ENCODE assay signal across 27 mouse cellular contexts in the genomic region with DNA sequence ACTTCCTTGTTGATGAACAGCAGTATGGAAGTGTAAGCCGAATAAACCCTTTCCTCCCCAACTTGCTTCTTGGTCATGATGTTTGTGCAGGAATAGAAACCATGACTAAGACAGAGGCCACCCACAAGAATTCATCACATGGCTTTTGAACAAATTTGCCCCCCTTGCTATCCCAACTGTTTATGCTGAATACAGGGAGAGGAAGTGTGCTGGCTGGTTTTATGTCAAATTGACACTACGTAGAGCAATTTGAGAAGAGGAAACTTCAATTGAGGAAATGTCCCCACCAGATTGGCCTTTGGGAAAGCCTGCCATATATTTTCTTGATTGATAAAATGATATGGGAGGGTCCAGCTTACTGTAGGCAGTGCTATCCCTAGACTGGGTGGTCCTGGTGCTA. TPM values are rescaled to one million over a fixed set of nuclear protein-coding genes. Genes with fewer than 3 reads are reported as not detected.
"Had no signal": no experiment of that assay in that cellular context is flagged by ENCODE, and none has a peak within 500 bp of the region (broad histone marks: within the 10 kb centered on the region; RNA-seq: fewer than 3 reads in every experiment).

No protein-coding gene starts in this region.

- H3K9me3 ChIP-seq: intestine, embryonic 15.5 days; limb, embryonic 12.5 days; limb, embryonic 15.5 days; lung, embryonic 15.5 days; midbrain, embryonic 12.5 days; midbrain, embryonic 15.5 days; neural tube, embryonic 13.5 days had no signal

- H3K9ac ChIP-seq: intestine, embryonic 15.5 days; limb, embryonic 12.5 days; limb, embryonic 15.5 days; liver, embryonic 14.5 days; lung, embryonic 15.5 days; midbrain, embryonic 12.5 days; midbrain, embryonic 15.5 days; neural tube, embryonic 13.5 days had no signal

- H3K4me3 ChIP-seq: intestine, embryonic 15.5 days; layer of hippocampus, adult 2 months; left cerebral cortex, adult 2 months; limb, embryonic 12.5 days; limb, embryonic 15.5 days; lung, embryonic 15.5 days; midbrain, embryonic 12.5 days; midbrain, embryonic 15.5 days; myocyte; neural tube, embryonic 13.5 days had no signal

- DNase-seq: kidney, adult 2 months; kidney, postnatal 25 days; layer of hippocampus, adult 9-11 months; layer of hippocampus, postnatal 36 days; lung, adult 18-20 months; lung, postnatal 10 days; lung, postnatal 36 days; thymus, adult 18-20 months; thymus, postnatal 36 days had no signal

- H3K27me3 ChIP-seq: intestine, embryonic 15.5 days; limb, embryonic 12.5 days; limb, embryonic 15.5 days; lung, embryonic 15.5 days; midbrain, embryonic 12.5 days; midbrain, embryonic 15.5 days; neural tube, embryonic 13.5 days had no signal

- H3K27ac ChIP-seq: intestine, embryonic 15.5 days; kidney, postnatal 0 days; layer of hippocampus, adult 2 months; left cerebral cortex, adult 2 months; limb, embryonic 12.5 days; limb, embryonic 15.5 days; liver, embryonic 14.5 days; lung, embryonic 15.5 days; midbrain, embryonic 12.5 days; midbrain, embryonic 15.5 days; neural tube, embryonic 13.5 days had no signal

- H3K4me2 ChIP-seq: intestine, embryonic 15.5 days; limb, embryonic 12.5 days; limb, embryonic 15.5 days; lung, embryonic 15.5 days; midbrain, embryonic 12.5 days; midbrain, embryonic 15.5 days; neural tube, embryonic 13.5 days had no signal

- ATAC-seq: intestine, embryonic 15.5 days; midbrain, embryonic 15.5 days had no signal

- H3K4me1 ChIP-seq: intestine, embryonic 15.5 days; limb, embryonic 12.5 days; limb, embryonic 15.5 days; lung, embryonic 15.5 days; midbrain, embryonic 12.5 days; midbrain, embryonic 15.5 days; neural tube, embryonic 13.5 days had no signal

RNA-seq across cellular contexts. Expression of gene Stmn3, which starts 40.5 kb away (rescaled TPM):
- total RNA-seq: megakaryocyte progenitor cell, adult 5-6 weeks; neutrophil, adult 5-6 weeks had no signal
- polyA plus RNA-seq: spleen, adult 2 months; testis, adult 2 months had no signal

RNA-seq across cellular contexts. Expression of gene Fndc11, which starts 54.0 kb away (rescaled TPM):
- total RNA-seq: layer of hippocampus, adult 2 months; layer of hippocampus, postnatal 36 days; left cerebral cortex, adult 2 months; left cerebral cortex, postnatal 10 days; left cerebral cortex, postnatal 36 days; megakaryocyte progenitor cell, adult 5-6 weeks had no signal
- polyA plus RNA-seq: intestine, embryonic 15.5 days; myocyte; neural tube, embryonic 13.5 days had no signal
